Mouse (Mus musculus) layer of hippocampus, postnatal 10 days (tissue): ENCODE measurements around the gene Tnpo3. TPM values are rescaled to one million over a fixed set of nuclear protein-coding genes. Genes with fewer than 3 reads are reported as not detected.
"Not testable (repeated sequence)": the region's sequence is repeated elsewhere in the genome, so short reads cannot be mapped to it uniquely, and the experiment has no call there.

Experiments used
- DNase-seq, 2 experiments: peaks; one replicate each; pipeline ENCODE4 v3.0.0; 2021; ENCODE audit warnings: low spot score in 2 of 2
- total RNA-seq, 2 experiments: library from RNA; stranded (reverse); gene quantifications; 2 replicates each; pipeline ENCODE4 v1.2.3; 2021

Gene Tnpo3
- total RNA-seq, 2 experiments from 2014 or later, result 71.5 to 72.2 TPM

DNA sequence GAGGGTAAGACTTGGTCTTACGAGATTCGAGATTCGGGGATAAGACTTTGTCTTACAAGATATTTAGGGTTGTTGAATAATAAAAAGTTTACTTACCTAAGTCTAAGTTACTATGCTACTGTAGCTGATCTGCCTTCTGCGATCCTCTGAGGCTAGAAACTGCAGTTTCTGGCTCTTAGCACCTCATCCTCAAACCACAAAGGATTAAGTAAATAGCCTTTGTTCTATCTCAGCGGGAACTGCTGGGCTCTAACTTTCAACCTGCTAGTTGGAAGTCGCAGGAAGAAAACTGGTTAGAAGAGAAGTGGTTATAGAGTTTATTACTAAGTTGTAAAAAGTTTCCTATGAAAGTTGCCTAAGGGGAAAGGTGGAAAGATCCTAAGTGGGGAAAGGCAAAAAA, 12.6 kb upstream of the Tnpo3 start:
- no peak for DNase-seq

DNA sequence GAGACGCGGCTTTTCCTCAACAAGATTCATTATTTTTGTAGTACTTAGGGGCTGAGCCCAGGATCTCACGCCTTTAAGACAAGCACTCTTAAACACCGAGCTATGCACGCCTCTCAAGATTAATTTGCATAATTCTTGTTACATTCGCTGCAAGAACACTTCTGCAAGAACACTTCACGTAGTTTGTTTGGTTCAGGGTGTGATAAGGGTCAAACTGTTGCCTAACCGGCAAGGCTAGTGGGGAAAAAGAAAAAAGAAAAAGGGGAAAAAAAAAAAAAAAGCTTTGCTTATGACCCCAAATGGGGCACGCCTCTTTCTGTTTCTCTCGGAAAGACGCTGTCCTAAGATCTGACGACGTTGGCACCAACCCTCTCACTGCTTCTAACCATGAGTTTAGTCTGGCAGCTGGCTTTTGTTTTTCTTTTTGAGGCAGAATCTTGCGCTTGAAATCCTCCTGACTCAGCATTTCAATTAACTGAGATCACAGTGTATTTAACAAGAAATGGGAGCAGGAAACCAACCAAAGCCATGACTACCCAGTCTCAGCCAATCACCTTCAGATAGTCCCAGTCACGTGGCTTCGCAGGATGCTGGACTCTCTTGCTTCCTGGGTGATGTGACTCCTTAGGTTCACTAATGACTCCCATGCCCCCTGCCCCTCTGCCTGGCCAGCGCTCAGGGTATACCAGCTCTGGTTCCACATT, 11.3 kb upstream of the Tnpo3 start:
- no peak for DNase-seq

- DNase-seq, result no peak
Measured at GRCm38 (mm10) chr6:29620176-29620575, 10.5 kb upstream of the Tnpo3 start.

DNA sequence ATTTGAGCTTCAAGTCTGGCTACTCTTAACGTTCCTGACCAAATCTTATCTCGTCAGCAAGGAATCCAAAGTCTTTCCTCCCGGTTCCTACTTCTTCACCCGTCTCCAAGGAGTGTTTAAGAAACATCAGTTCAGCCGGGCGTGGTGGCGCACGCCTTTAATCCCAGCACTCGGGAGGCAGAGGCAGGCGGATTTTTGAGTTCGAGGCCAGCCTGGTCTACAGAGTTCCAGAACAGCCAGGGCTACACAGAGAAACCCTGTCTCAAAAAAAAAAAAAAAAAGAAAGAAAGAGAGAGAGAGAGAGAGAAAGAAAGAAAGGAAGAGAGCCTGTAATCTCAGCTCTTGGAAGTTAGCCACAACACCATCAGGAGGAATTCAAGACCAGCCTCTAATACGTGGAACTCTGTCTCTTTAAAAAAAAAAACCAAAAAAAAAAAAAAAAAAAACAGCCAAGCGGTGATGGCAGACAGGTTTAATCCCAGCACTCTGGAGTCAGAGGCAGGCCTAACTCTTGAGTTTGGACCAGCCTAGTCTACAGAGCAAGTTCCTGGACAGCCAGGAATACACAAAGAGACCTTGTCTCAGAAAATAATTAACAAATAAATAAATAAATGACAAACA, 443 bp upstream of the Tnpo3 start:
- not testable (repeated sequence) for DNase-seq

DNA sequence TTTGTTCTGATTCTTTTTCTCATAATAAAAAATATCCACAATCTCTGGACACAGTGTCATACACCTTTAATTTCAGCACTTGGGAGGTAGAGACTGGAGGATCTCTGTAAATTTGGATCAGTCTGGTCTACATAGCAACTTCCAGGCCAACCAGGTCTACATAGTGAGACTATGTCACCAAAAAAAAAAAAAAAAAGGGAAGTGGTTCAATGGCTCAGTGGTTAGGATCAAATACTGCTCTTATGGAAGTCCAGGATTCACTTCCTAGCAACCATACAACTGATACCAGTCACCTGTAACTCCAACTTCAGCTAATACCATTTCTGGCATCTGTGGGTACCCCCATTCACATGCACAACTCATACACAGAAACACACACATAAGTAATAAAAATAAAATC, 9.5 kb downstream of the Tnpo3 start:
- DNase-seq, result no peak

DNA sequence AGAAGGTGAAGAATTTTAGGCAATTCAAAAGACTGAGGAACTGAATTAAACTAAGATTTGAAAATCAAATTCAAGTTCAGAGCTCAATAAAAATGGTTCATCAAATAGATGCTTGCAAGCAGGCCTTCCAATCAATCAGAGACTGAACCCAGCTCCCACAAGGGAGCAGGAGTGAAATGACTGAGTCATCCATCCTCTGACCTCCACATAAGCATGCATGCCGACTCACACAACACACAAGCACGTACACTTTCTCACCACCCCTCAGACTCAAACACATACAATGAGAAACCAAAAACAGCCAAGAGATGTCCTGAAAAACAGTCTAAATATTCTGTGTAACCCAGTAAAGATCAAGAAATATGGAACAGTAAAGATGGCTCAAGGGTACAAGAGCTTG, 14.0 kb downstream of the Tnpo3 start:
- DNase-seq, result no peak

DNA sequence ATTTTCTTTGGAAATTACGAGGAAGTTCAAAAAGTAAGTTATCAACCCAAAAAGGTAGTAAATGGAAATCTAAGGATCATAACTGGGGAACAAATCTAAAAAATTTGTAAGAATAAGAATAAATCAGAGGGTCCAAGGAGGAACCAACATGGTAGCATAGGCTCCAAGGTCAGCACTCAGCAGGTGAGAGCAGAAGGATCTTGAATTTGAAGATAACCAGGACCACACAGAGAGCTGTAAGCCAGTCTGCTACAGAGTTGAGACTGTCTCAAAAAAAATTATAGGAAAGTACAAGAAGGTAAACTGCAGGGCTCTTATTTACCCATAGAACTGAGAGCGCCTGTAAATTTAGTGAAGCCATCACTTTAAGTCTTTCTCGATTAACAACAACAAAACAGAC, 28.5 kb downstream of the Tnpo3 start:
- no peak for DNase-seq

GRCm38 (mm10) chr6:29580770-29581169, 28.9 kb downstream of the Tnpo3 start:
- DNase-seq, result no peak

DNA sequence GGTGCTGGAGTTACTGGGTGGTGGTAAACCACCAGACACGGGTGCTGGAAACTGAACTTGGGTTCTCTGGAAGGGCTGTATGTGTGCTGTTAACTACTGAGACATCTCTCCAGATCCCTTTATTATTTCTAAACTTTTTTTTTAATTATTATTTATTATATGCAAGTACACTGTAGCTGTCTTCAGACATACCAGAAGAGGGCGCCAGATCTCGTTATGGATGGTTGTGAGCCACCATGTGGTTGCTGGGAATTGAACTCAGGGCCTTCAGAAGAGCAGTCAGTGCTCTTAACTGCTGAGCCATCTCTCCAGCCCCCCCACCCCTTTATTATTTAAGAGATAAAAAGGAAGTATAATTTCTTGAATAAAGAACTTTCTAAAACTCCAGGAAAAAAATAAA, 33.3 kb downstream of the Tnpo3 start:
- DNase-seq, result not testable (repeated sequence)

DNA sequence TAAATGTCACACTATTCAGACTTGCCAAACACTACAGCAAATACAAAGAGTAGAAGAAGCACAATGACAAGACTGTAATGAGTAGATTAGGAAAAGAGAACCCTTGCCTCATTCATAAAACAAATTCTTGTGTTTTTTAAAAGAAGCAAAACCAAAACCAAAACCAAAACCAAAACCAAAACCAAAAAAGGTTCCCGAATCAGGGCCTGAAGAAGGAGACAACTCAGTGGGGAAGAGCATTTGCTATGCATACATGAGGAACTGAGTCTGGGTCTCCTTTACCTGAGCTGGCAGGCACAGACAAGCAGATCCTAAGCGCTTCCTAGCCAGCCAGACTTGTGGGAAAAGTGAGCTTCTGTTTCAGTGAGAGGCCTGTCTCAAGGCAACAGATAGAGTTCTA, 52.6 kb downstream of the Tnpo3 start:
- no peak for DNase-seq

- no peak for DNase-seq
Measured at GRCm38 (mm10) chr6:29552526-29552925, 57.2 kb downstream of the Tnpo3 start.

DNA sequence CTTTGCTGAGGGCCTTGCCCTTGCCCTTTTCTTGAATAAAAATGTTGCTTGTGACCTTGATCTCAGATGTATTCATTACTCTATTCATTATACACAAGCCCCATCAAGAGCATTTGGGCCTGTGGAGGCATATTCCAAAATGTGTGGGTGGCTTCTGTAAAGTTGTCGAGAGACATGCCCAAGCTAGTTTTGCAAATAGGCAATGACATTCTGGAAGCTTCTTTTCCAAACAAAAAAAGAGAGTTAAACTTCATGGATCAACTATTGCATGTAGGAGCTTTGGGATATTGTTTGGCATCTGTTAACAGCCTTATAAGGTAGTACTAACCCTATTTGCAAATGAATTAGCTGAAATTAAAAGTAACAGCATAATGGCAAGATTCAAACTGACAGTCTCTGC, 61.6 kb downstream of the Tnpo3 start:
- no peak for DNase-seq

GRCm38 (mm10) chr6:29547582-29547981, 62.1 kb downstream of the Tnpo3 start:
- no peak for DNase-seq

GRCm38 (mm10) chr6:29545611-29546010, 64.1 kb downstream of the Tnpo3 start:
- DNase-seq, result no peak

- no peak for DNase-seq
Measured at GRCm38 (mm10) chr6:29540956-29541355, 68.7 kb downstream of the Tnpo3 start.

GRCm38 (mm10) chr6:29540223-29540622, 69.5 kb downstream of the Tnpo3 start:
- DNase-seq, result no peak

DNA sequence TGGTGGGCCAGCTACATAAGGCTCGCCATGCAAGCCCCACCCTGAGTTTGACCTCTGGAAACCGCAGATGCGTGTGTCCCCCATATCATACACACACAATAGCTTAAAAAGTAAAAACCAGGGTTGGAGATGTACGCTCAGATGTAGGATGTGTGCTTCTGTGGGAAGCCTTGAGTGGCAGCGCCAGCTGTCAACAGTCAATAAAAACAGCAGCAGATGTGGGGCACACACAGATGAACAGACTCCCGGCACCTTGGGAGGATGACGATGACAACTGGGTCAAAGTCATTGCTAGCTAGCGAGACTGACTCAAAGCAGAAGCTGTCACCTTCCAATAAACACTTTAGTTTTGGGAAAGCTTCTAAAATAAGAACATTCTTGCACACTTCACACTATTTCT, 70.2 kb downstream of the Tnpo3 start:
- DNase-seq, result no peak

DNA sequence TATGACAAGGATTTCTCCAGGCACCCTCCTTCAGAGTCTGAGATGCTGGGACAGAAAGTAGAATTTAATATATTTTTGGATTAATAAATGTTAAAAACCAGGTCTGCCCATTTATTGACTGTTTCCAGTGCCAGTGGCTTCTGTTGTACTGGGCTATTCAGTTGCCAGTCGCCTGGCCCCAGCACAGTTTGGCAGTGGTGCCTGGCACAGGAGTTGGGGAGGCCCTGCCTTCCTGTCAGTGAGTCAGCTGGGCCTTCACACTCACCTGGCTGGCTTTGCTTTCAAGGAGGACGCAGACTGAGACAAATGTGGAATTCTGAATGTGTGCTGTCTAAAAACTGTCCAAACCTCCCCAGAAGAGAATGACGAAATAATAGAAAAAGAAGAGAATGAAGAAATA, 72.5 kb downstream of the Tnpo3 start:
- DNase-seq, result no peak

DNA sequence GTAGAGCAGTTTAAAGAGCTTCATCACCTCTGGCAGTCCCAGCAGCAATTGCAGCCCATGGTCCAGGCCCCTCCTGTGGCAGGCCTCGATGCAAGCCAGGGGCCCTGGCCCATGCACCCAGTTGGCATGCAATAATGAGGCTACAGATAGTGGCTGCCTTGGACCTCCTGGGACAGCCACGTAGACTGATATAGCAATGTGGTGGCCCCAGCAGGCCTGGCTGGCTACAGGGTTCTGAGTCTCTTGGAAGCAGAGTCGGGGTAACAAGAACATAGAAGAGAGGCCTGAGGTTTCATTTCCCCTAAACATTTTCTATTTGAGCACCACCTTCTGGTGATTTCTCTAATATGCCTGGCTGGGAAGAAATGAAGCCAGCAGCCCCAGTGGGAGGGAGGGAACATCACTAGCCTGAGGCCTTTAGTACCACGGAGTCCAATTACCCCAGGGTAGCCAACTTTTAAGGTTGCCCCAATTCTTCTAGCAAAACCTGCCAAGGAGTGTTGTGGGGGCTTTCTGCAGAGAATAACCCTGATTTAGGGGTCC, 73.0 kb downstream of the Tnpo3 start:
- peak in 1 of 2 experiments; percentile 56 for DNase-seq

- no peak for DNase-seq
Measured at GRCm38 (mm10) chr6:29535316-29535715, 74.4 kb downstream of the Tnpo3 start.

DNA sequence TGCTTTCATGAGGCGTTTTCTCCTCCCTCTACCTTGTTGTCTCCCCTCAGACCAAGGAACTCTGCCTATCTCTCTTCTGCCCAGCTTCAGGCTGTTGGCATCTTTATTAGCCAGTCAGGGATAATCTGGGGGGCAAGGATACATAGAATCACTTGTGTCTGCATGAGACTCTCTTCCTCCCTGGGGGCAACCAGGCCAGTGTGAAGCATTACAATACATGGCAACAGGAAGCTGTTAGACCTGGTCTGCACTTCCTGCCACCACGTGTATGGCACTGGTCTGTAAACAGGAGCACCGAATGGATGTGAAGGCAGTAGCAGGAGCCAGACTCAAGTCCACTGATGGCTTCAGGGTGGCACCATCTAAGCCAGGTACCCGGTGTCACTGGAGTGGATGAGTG, 79.6 kb downstream of the Tnpo3 start:
- no peak for DNase-seq

GRCm38 (mm10) chr6:29529444-29529820, 80.3 kb downstream of the Tnpo3 start:
- DNase-seq, result no peak
